Mouse (Mus musculus) heart, adult 2 months (tissue): ENCODE measurements around the gene Fbxl4.

ENCODE experiments used
- CTCF ChIP-seq: fragments of 200-600 bp; IDR thresholded peaks from 2 replicates; pipeline ENCODE4 v1.8.1; 2022; ENCODE audit warnings: antibody characterized with exemption, mild to moderate bottlenecking, moderate library complexity
- POLR2A ChIP-seq: fragments of 200-500 bp; IDR thresholded peaks from 2 replicates; pipeline ENCODE4 v1.6.1; 2011; ENCODE audit warnings: mild to moderate bottlenecking, low read depth, low read length, control low read depth; ENCODE audit not compliant: insufficient read depth

DNA sequence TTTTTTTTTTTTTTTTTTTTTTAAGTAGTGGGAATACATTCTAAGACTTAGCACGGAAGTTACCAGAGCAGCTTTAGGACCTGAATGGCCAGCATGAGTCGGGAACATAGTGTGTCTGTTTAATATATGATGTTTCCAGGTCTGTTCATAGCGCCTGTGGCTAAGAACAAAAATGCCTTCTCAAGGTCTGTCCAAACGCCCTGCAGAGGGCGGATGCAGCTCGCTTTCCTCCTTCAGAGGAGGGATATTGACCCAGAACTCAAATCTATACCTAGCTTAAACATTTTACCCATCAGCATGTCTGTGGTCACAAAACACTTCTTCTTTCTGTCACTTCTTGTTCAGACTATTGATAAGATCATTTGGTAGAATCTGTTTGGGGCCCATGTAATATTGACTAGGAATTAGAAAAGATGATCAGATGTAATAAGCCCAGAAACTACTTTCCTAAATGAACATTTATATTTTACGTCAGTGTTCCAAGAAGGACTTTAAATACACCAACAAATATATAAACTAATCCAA is 125.5 kb downstream of the Fbxl4 start:
- TF ChIP-seq CTCF = peak; percentile 12; the same call in 1 of the 2 replicates
- no peak for TF ChIP-seq POLR2A
